Mouse (Mus musculus) liver, adult 2 months (tissue): Measurements from ENCODE around the gene H2afb3.

ENCODE experiments used
- CTCF ChIP-seq: fragments of 200-500 bp; IDR thresholded peaks from 2 replicates; pipeline ENCODE4 v1.5.1; 2011; ENCODE audit warnings: low read depth, low read length, control low read depth
- POLR2A ChIP-seq: fragments of 200-500 bp; IDR thresholded peaks from 2 replicates; pipeline ENCODE4 v1.6.1; 2011; ENCODE audit warnings: low read length, control low read depth; ENCODE audit not compliant: insufficient read depth; ENCODE audit errors: extremely low read depth

DNA sequence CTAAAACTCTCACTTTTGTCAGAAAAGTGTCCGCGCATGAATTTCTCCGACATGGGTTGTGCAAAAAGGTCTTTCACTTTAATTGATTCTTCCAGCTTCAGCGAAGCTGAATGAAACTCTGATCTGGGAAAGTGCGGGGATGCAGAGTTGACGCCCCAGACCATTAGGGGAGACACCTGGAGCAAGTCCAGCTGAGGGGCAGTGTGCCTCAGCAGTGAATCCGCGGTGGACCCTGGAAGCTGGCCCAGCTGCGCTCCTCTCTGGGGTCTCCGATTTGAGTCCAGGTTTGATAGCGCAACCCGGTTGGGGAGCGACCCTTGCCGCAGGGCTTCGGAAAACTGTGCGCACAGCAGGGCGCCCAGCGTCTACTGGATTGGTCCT lies 22.0 kb downstream of the H2afb3 start:
- no peak for TF ChIP-seq POLR2A
- no peak for TF ChIP-seq CTCF
